Mouse (Mus musculus): ENCODE data around the gene Dgki.

- no peak for TF ChIP-seq EP300 (IDR thresholded peaks at IDR 0.05; ENCODE audit: low read length)
- TF ChIP-seq CTCF (conservative IDR thresholded peaks at IDR 0.05 in 1 of 2, IDR thresholded peaks at IDR 0.05 in 1 of 2; ENCODE audit: low read depth in 2 of 2, low read length in 2 of 2): no peak
- no peak for TF ChIP-seq ZC3H11A (IDR thresholded peaks at IDR 0.05; ENCODE audit: low read depth, low read length)
- no peak for TF ChIP-seq TBP (conservative IDR thresholded peaks at IDR 0.05; ENCODE audit: low read depth, low read length)
- no peak for TF ChIP-seq ELF1 (IDR thresholded peaks at IDR 0.05; ENCODE audit: low read depth, low read length)
- no peak for TF ChIP-seq POLR2A (IDR thresholded peaks at IDR 0.05; ENCODE audit: low read depth, low read length)
- TF ChIP-seq USF2 (conservative IDR thresholded peaks at IDR 0.05; ENCODE audit: low read depth, low read length): no peak
- TF ChIP-seq UBTF (IDR thresholded peaks at IDR 0.05; ENCODE audit: low read depth, low read length): no peak
- no peak for TF ChIP-seq USF1 (IDR thresholded peaks at IDR 0.05; ENCODE audit: low read depth, low read length)
- no peak for TF ChIP-seq E2F4 (IDR thresholded peaks at IDR 0.05; ENCODE audit: insufficient replicate concordance, low read depth, low read length)
- TF ChIP-seq JUND (conservative IDR thresholded peaks at IDR 0.05; ENCODE audit: low read depth, low read length): no peak
- TF ChIP-seq NRF1 (IDR thresholded peaks at IDR 0.05; ENCODE audit: low read depth, low read length): no peak
These were observed 409.7 kb downstream of the Dgki start for GRCm38 (mm10) chr6:36890296-36890695.

Measured in CH12.LX (cell line).